Mouse (Mus musculus) embryonic facial prominence, embryonic 11.5 days (tissue): ENCODE measurements around the gene Dmwd. TPM values are rescaled to one million over a fixed set of nuclear protein-coding genes. Genes with fewer than 3 reads are reported as not detected.
A peak's percentile ranks its signal among the peaks of the same experiment; 100 is the strongest.

Experiments used
- ATAC-seq: fragments of 200-750 bp; cut with Nextera tagmentation; replicated peaks from 2 replicates; pipeline ENCODE4 v1.8.0; 2017; ENCODE audit warnings: low read depth; ENCODE audit not compliant: insufficient number of reproducible peaks, low FRiP score, low TSS enrichment
- DNase-seq: peaks from one replicate; pipeline ENCODE4 v3.0.0-alpha.2; 2015; ENCODE audit warnings: low spot score
- H3K27ac ChIP-seq: fragments of 300-500 bp; sonication (generic); replicated peaks from 2 replicates; pipeline ENCODE4 v1.5.1; 2014; ENCODE audit warnings: mild to moderate bottlenecking, low read depth, low read length, control low read depth
- H3K27me3 ChIP-seq: fragments of 300-500 bp; sonication (generic); 2 replicates; pipeline ENCODE4 v1.6.1; 2014; ENCODE audit warnings: mild to moderate bottlenecking, low read length, moderate library complexity, mixed read lengths; ENCODE audit not compliant: control insufficient read depth, insufficient read depth
- H3K36me3 ChIP-seq: fragments of 300-500 bp; sonication (generic); replicated peaks from 2 replicates; pipeline ENCODE4 v1.6.1; 2014; ENCODE audit warnings: low read depth, mild to moderate bottlenecking, low read length, moderate library complexity, mixed read lengths; ENCODE audit not compliant: control insufficient read depth, insufficient read depth
- H3K4me1 ChIP-seq: fragments of 300-500 bp; sonication (generic); 2 replicates; pipeline ENCODE4 v1.6.1; 2014; ENCODE audit warnings: low read length, mixed read lengths; ENCODE audit not compliant: control insufficient read depth, insufficient read depth
- H3K4me2 ChIP-seq: fragments of 300-500 bp; sonication (generic); 2 replicates; pipeline ENCODE4 v1.6.1; 2014; ENCODE audit warnings: low read depth, mild to moderate bottlenecking, control low read depth, low read length, moderate library complexity
- H3K4me3 ChIP-seq: fragments of 300-500 bp; sonication (generic); 2 replicates; pipeline ENCODE4 v1.5.1; 2014; ENCODE audit warnings: low read depth, low read length, control low read depth
- H3K9ac ChIP-seq: fragments of 300-500 bp; sonication (generic); replicated peaks from 2 replicates; pipeline ENCODE4 v1.6.1; 2014; ENCODE audit warnings: mild to moderate bottlenecking, control low read depth, low read length
- H3K9me3 ChIP-seq: fragments of 300-500 bp; sonication (generic); replicated peaks from 2 replicates; pipeline ENCODE4 v1.6.1; 2016; ENCODE audit warnings: mild to moderate bottlenecking, low read length, inconsistent platforms, mixed read lengths; ENCODE audit not compliant: control insufficient read depth
- WGBS: fragments of 180-500 bp; shearing (Covaris S2); extraction: QIAGEN DNeasy Blood & Tissue Kit; methylation state at CpG from one replicate; pipeline ENCODE4 v1.1.7; 2014; 5-methylcytosine and 5-hydroxymethylcytosine counted together
- polyA plus RNA-seq: library from polyadenylated mRNA; unstranded; fragments of >200 nt; fragmentation: Nextera tagmentation; extraction: Ambion mirVana; gene quantifications from 2 replicates; pipeline ENCODE4 v1.2.1, GENCODE M21; 2014

Gene Dmwd
- 17.2 and 17.7 TPM in 2 replicates for polyA plus RNA-seq

- Histone ChIP-seq H3K27ac (peak within 1 kb of the TSS; percentile 52), H3K9ac (peak within 1 kb of the TSS; percentile 96), H3K9me3 (no peaks in the 10 kb centered on the region), H3K36me3 (peaks cover 12% of the 10 kb centered on the region), H3K27me3 (no peaks in the 10 kb centered on the region), H3K4me1 (no peaks in the 10 kb centered on the region), H3K4me3 (peak within 1 kb of the TSS; percentile 100), H3K4me2 (peak within 1 kb of the TSS; percentile 74)
- ATAC-seq, result peak; percentile 97
- WGBS, result 1% methylated on average over 61 of the region's 91 CpGs
- DNase-seq, result peak; percentile 100
Measured at GRCm38 (mm10) chr7:19075723-19076585, at the start of gene Dmwd. Dmwd (plus strand) TSS chr7:19076227.

DNA sequence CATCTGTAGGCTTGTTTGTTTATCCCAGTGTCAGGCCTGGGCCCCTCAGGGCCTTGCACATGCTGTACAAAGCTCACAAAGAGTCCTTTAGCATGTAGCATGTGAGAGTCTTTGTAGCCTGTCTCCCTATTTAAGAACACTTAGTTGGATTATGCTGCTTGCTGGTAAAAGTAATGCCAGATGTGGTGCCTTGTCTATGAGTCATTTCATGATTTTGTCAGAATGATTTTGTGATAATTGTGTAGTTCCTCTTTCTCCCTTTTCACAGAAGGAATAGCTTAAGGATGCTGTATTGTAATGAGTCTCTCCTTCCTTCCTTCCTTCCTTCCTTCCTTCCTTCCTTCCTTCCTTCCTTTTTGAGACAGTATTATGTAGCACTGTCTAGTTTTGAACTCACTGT lies 48.0 kb upstream of the Dmwd start:
- Histone ChIP-seq H3K27me3 (peaks cover 8% of the 10 kb centered on the region), H3K9me3 (no peaks in the 10 kb centered on the region), H3K9ac (no peak overlapping the region), H3K4me1 (no peaks in the 10 kb centered on the region; the same call in 1 of the 2 replicates), H3K36me3 (peaks cover 21% of the 10 kb centered on the region), H3K4me3 (no peak overlapping the region), H3K4me2 (no peak overlapping the region), H3K27ac (no peak overlapping the region)
- no peak for ATAC-seq
- no peak for DNase-seq

DNA sequence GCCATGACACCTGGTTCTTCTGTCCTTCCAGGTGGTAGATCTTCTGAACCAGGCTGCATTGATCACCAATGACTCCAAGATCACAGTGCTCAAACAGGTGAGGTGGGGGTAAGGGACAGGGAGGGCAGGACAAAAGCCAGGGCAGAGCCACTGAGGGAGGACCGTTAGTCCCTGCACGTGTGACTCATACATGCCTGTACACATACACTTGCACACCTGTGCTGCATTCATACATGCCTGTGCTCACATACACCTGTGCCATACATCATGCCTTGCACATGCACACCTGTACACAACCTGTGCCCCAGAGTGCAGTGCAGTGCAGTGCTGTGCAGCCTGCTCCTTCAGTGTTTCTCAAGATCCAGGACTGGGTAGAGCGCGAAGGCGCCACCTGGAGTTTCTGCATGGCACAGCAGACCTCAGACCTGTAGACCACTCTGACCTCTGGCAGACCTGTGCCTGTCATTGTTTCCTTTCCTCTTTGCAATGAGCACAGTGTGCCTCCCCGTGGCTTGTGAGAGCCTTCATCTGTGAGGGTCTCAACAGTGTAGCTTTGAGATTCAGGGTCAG lies 46.9 kb upstream of the Dmwd start:
- Histone ChIP-seq H3K4me3 (no peak overlapping the region), H3K36me3 (peaks cover 21% of the 10 kb centered on the region)

GRCm38 (mm10) chr7:19031641-19032040 lies 44.4 kb upstream of the Dmwd start:
- WGBS, result 53% methylated on average over 4 of the region's 4 CpGs
- H3K4me2 ChIP-seq, result no peak overlapping the region
- no peak overlapping the region for H3K27ac ChIP-seq
- no peaks in the 10 kb centered on the region for H3K9me3 ChIP-seq
- ATAC-seq (no peak), DNase-seq (no peak)
- H3K9ac ChIP-seq, result no peak overlapping the region
- H3K4me1 ChIP-seq, result no peaks in the 10 kb centered on the region
- H3K36me3 ChIP-seq, result peaks cover 23% of the 10 kb centered on the region
- H3K4me3 ChIP-seq, result no peak overlapping the region
- H3K27me3 ChIP-seq, result no peaks in the 10 kb centered on the region

More for the DNA sequence above, 46.9 kb upstream of the Dmwd start:
- ATAC-seq (peak; percentile 36), DNase-seq (peak; percentile 72)
- Histone ChIP-seq H3K4me1 (no peaks in the 10 kb centered on the region; the same call in 1 of the 2 replicates), H3K27ac (no peak overlapping the region), H3K4me2 (no peak overlapping the region; the same call in 1 of the 2 replicates), H3K9me3 (no peaks in the 10 kb centered on the region), H3K9ac (no peak overlapping the region), H3K27me3 (no peaks in the 10 kb centered on the region)
- 65% methylated on average over 6 of the region's 6 CpGs for WGBS

GRCm38 (mm10) chr7:19044616-19045015 lies 31.4 kb upstream of the Dmwd start:
- no peak overlapping the region for H3K4me2 ChIP-seq
- H3K4me1 ChIP-seq, result no peaks in the 10 kb centered on the region
- no peaks in the 10 kb centered on the region for H3K9me3 ChIP-seq
- DNase-seq, result no peak
- 92% methylated on average over 6 of the region's 6 CpGs for WGBS
- no peak overlapping the region for H3K27ac ChIP-seq
- no peak overlapping the region for H3K9ac ChIP-seq
- H3K36me3 ChIP-seq, result peaks cover 36% of the 10 kb centered on the region
- no peaks in the 10 kb centered on the region for H3K27me3 ChIP-seq
- no peak overlapping the region for H3K4me3 ChIP-seq
- no peak for ATAC-seq

DNA sequence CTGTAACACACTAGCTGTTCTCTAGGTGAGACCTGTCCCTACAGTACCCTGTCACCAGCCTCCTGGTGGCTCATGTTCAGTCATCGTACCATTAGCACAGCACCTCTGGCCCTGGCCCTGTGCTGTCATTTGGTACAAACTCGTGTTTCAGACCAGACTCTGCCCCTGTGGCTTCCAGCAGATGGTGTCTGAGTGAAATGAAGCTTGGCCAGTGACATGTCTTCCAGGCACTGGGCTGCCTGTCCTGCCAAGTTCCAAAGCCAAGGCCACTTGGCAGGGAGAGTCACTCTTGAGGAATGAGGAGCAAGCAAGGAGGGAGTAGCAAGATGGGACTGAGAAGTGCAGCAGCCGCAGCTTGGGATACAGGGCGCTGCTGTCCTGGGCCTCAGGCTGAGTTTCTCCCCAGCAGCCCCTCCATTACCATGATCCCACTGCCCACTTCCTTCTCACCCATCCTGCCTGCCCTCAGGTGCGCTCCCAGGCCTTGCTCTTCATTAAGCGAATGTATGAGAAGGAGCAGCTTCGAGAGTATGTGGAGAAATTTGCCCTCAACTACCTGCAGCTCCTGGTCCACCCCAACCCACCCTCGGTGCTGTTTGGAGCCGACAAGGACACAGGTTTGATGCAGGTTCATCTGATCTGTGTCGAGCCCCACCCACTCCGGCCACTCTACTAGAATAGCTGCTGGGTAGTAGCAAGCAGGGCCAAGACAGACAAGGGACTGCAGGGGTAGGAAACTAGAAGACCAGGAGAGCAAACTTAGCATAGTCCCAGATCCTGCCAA lies 29.5 kb upstream of the Dmwd start:
- no peak overlapping the region for H3K4me2 ChIP-seq
- H3K27me3 ChIP-seq, result no peaks in the 10 kb centered on the region
- peaks cover 29% of the 10 kb centered on the region for H3K36me3 ChIP-seq
- no peak overlapping the region for H3K4me3 ChIP-seq
- no peaks in the 10 kb centered on the region for H3K4me1 ChIP-seq
- no peak overlapping the region for H3K9ac ChIP-seq
- no peak overlapping the region for H3K27ac ChIP-seq
- H3K9me3 ChIP-seq, result no peaks in the 10 kb centered on the region
- WGBS, result 91% methylated on average over 11 of the region's 11 CpGs
- no peak for ATAC-seq
- no peak for DNase-seq

- no peak overlapping the region for H3K27ac ChIP-seq
- peaks cover 18% of the 10 kb centered on the region for H3K36me3 ChIP-seq
- 89% methylated on average over 14 of the region's 14 CpGs for WGBS
Measured at GRCm38 (mm10) chr7:19048006-19048527, 28.0 kb upstream of the Dmwd start.

More at GRCm38 (mm10) chr7:19048006-19048527, 28.0 kb upstream of the Dmwd start:
- no peaks in the 10 kb centered on the region for H3K27me3 ChIP-seq
- no peak overlapping the region for H3K4me2 ChIP-seq
- H3K9me3 ChIP-seq, result no peaks in the 10 kb centered on the region
- no peak for DNase-seq
- ATAC-seq, result no peak
- H3K4me3 ChIP-seq, result no peak overlapping the region
- H3K9ac ChIP-seq, result no peak overlapping the region
- no peaks in the 10 kb centered on the region for H3K4me1 ChIP-seq
